Mouse (Mus musculus) ES-Bruce4 (cell line): ENCODE measurements at regions not wholly inside any gene's neighbourhood (a gene's known extent, or its start where the extent isn't known, plus 50 kb on each side); places are given as distances from the start of the nearest gene placed in this dataset.

Experiments
- H3K27ac ChIP-seq: 2 replicates; pipeline ENCODE4 v1.5.1; 2012; ENCODE audit warnings: low read length, inconsistent platforms; ENCODE audit not compliant: insufficient read depth
- H3K27me3 ChIP-seq: 2 replicates; pipeline ENCODE4 v1.6.1; 2012; ENCODE audit warnings: mild to moderate bottlenecking, low read length, inconsistent platforms; ENCODE audit not compliant: control insufficient read depth, poor library complexity, insufficient read depth, severe bottlenecking
- H3K36me3 ChIP-seq: 2 replicates; pipeline ENCODE4 v1.6.1; 2012; ENCODE audit warnings: inconsistent platforms, mild to moderate bottlenecking, low read length, moderate library complexity; ENCODE audit not compliant: control insufficient read depth, poor library complexity, insufficient read depth, severe bottlenecking
- H3K4me1 ChIP-seq: one replicate; pipeline ENCODE4 v1.8.1; 2011; ENCODE audit warnings: low read length; ENCODE audit not compliant: control insufficient read depth, insufficient read depth
- H3K4me3 ChIP-seq: 2 replicates; pipeline ENCODE4 v1.5.1; 2011; ENCODE audit warnings: low read depth, mild to moderate bottlenecking, low read length
- H3K9ac ChIP-seq: 2 replicates; pipeline ENCODE4 v1.6.1; 2012; ENCODE audit warnings: low read depth, mild to moderate bottlenecking, inconsistent platforms; ENCODE audit not compliant: poor library complexity, severe bottlenecking
- H3K9me3 ChIP-seq: replicated peaks from 2 replicates; pipeline ENCODE4 v1.6.1; 2012; ENCODE audit warnings: mild to moderate bottlenecking, low read length, inconsistent platforms; ENCODE audit not compliant: control insufficient read depth, poor library complexity, insufficient read depth, severe bottlenecking
- CTCF ChIP-seq: IDR thresholded peaks from one replicate; pipeline ENCODE4 v1.8.1; 2011; ENCODE audit warnings: low read depth, low read length
- EP300 ChIP-seq: IDR thresholded peaks from 2 replicates; pipeline ENCODE4 v1.6.1; 2011; ENCODE audit warnings: low read depth, low read length; ENCODE audit not compliant: insufficient read depth
- POLR2A ChIP-seq: IDR thresholded peaks from one replicate; pipeline ENCODE4 v1.8.1; 2011; ENCODE audit warnings: low read length; ENCODE audit not compliant: insufficient read depth

- no peaks in the 10 kb centered on the region for H3K27me3 ChIP-seq
- H3K4me1 ChIP-seq, result no peaks in the 10 kb centered on the region
- TF ChIP-seq CTCF, result no peak
- TF ChIP-seq EP300, result no peak
- no peak for TF ChIP-seq POLR2A
- no peaks in the 10 kb centered on the region for H3K36me3 ChIP-seq
- no peak overlapping the region for H3K27ac ChIP-seq
- H3K9me3 ChIP-seq, result no peaks in the 10 kb centered on the region
- H3K4me3 ChIP-seq, result no peak overlapping the region
- H3K9ac ChIP-seq, result no peak overlapping the region
These were observed 288.6 kb upstream of the Zic4 start for GRCm38 (mm10) chr9:91073366-91074174.

GRCm38 (mm10) chr9:91074175-91074480 is 288.1 kb upstream of the Zic4 start:
- Histone ChIP-seq H3K27ac (no peak overlapping the region), H3K9ac (no peak overlapping the region), H3K4me1 (no peaks in the 10 kb centered on the region), H3K9me3 (no peaks in the 10 kb centered on the region), H3K36me3 (no peaks in the 10 kb centered on the region), H3K4me3 (no peak overlapping the region), H3K27me3 (no peaks in the 10 kb centered on the region)
- TF ChIP-seq CTCF (no peak), EP300 (no peak), POLR2A (no peak)

GRCm38 (mm10) chr9:91077490-91077889 is 284.7 kb upstream of the Zic4 start:
- Histone ChIP-seq H3K4me1 (no peaks in the 10 kb centered on the region), H3K9me3 (no peaks in the 10 kb centered on the region), H3K27ac (no peak overlapping the region), H3K36me3 (no peaks in the 10 kb centered on the region), H3K9ac (no peak overlapping the region), H3K27me3 (no peaks in the 10 kb centered on the region), H3K4me3 (no peak overlapping the region)
- TF ChIP-seq EP300 (no peak), CTCF (no peak), POLR2A (no peak)

GRCm38 (mm10) chr9:91083791-91084190 is 278.4 kb upstream of the Zic4 start:
- H3K36me3 ChIP-seq, result no peaks in the 10 kb centered on the region
- H3K9ac ChIP-seq, result no peak overlapping the region
- H3K27me3 ChIP-seq, result no peaks in the 10 kb centered on the region
- no peaks in the 10 kb centered on the region for H3K4me1 ChIP-seq
- no peaks in the 10 kb centered on the region for H3K9me3 ChIP-seq
- no peak overlapping the region for H3K4me3 ChIP-seq
- TF ChIP-seq POLR2A (no peak), CTCF (no peak), EP300 (no peak)
- no peak overlapping the region for H3K27ac ChIP-seq

DNA sequence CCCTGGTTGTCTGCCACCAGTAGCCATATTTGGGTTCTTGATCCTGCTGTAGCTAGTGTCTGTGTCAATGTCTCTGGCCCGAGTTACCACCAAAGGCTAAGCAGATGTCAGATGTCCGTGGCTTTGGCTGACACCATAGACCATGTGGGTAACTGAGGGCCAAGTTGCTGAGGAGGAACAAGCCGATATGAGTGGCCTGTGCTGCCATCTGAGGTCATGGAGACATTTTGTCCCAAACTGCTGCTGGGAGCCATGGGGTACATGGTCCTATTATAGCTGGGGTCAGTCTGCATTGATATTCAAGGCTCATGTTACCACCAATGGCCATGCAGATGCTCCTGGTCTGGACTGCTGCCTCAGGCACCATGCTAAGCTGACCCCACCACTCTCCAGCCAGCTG is 276.3 kb upstream of the Zic4 start:
- Histone ChIP-seq H3K27me3 (no peaks in the 10 kb centered on the region), H3K9ac (no peak overlapping the region), H3K9me3 (no peaks in the 10 kb centered on the region), H3K4me3 (no peak overlapping the region), H3K36me3 (no peaks in the 10 kb centered on the region), H3K4me1 (no peaks in the 10 kb centered on the region), H3K27ac (no peak overlapping the region)
- no peak for TF ChIP-seq CTCF
- no peak for TF ChIP-seq EP300
- TF ChIP-seq POLR2A, result no peak

GRCm38 (mm10) chr9:91089348-91089747 is 272.9 kb upstream of the Zic4 start:
- no peak overlapping the region for H3K4me3 ChIP-seq
- TF ChIP-seq EP300 (no peak), POLR2A (no peak), CTCF (no peak)
- H3K9ac ChIP-seq, result no peak overlapping the region
- H3K27ac ChIP-seq, result no peak overlapping the region
- no peaks in the 10 kb centered on the region for H3K9me3 ChIP-seq
- H3K27me3 ChIP-seq, result no peaks in the 10 kb centered on the region
- H3K36me3 ChIP-seq, result no peaks in the 10 kb centered on the region
- H3K4me1 ChIP-seq, result no peaks in the 10 kb centered on the region
